Mouse (Mus musculus) forebrain, embryonic 12.5 days (tissue): ENCODE data around the gene Cxcr3. TPM values are rescaled to one million over a fixed set of nuclear protein-coding genes. Genes with fewer than 3 reads are reported as not detected.
A peak's percentile ranks its signal among the peaks of the same experiment; 100 is the strongest.

Experiments used
- ATAC-seq: fragments of 200-750 bp; cut with Nextera tagmentation; 2 replicates; pipeline ENCODE4 v1.8.0; 2017; ENCODE audit warnings: moderate TSS enrichment; ENCODE audit not compliant: low FRiP score
- H3K27ac ChIP-seq: fragments of 300-500 bp; sonication (generic); 2 replicates; pipeline ENCODE4 v1.5.1; 2016; ENCODE audit warnings: mild to moderate bottlenecking
- H3K27me3 ChIP-seq: fragments of 300-500 bp; sonication (generic); 2 replicates; pipeline ENCODE4 v1.6.1; 2016; ENCODE audit warnings: mild to moderate bottlenecking
- H3K36me3 ChIP-seq: fragments of 300-500 bp; sonication (generic); replicated peaks from 2 replicates; pipeline ENCODE4 v1.6.1; 2016; ENCODE audit warnings: mild to moderate bottlenecking
- H3K4me1 ChIP-seq: fragments of 300-500 bp; sonication (generic); 2 replicates; pipeline ENCODE4 v1.6.1; 2016
- H3K4me2 ChIP-seq: fragments of 300-500 bp; sonication (generic); 2 replicates; pipeline ENCODE4 v1.6.1; 2016; ENCODE audit warnings: mild to moderate bottlenecking, moderate library complexity
- H3K4me3 ChIP-seq: fragments of 300-500 bp; sonication (generic); replicated peaks from 2 replicates; pipeline ENCODE4 v1.5.1; 2016; ENCODE audit warnings: mild to moderate bottlenecking
- H3K9ac ChIP-seq: fragments of 300-500 bp; sonication (generic); 2 replicates; pipeline ENCODE4 v1.6.1; 2016; ENCODE audit warnings: mild to moderate bottlenecking
- H3K9me3 ChIP-seq: fragments of 300-500 bp; sonication (generic); 2 replicates; pipeline ENCODE4 v1.6.1; 2016
- WGBS: fragments of 180-500 bp; shearing (Covaris S2); methylation state at CpG from one replicate; pipeline ENCODE4 v1.1.7; 2016; 5-methylcytosine and 5-hydroxymethylcytosine counted together
- polyA plus RNA-seq: library from polyadenylated mRNA; unstranded; fragments of >200 nt; fragmentation: Nextera tagmentation; extraction: Ambion mirVana; gene quantifications from 2 replicates; pipeline ENCODE4 v1.2.1, GENCODE M21; 2016

The Cxcr3 gene
- polyA plus RNA-seq, result 0.10 TPM in 1 of 2 replicates, not detected in the other

DNA sequence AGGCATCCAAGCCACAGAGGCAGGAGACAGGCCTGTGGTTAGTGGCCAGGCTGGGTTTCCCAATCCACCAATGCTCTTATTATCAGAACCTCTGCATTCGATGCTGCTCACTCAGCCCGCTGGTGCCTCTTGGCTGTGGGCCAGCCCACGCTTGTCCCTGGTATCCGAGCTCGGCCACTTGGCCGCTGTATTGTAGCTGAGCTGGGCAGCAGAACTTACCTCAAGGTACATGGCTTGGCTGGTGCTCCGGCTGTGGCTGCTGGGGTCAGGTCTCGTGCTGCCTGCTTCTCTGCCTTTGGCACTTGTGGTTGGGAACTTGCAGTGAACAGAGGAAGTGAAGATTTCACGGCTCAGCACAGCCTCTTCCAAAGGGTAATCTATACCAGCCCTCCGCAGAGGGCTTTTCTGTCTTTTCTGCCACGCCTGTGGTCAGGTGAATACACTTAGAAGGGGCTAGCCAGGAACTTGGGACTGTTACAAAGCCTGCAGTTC, at the start of gene Cxcr3:
Gene Cxcr3 (minus strand): TSS at position 442 of the 492 bp plus-strand sequence.
- 64% methylated on average over 11 of the region's 11 CpGs for WGBS
- H3K27me3 ChIP-seq, result peaks cover 59% of the 10 kb centered on the region
- ATAC-seq, result no peak

DNA sequence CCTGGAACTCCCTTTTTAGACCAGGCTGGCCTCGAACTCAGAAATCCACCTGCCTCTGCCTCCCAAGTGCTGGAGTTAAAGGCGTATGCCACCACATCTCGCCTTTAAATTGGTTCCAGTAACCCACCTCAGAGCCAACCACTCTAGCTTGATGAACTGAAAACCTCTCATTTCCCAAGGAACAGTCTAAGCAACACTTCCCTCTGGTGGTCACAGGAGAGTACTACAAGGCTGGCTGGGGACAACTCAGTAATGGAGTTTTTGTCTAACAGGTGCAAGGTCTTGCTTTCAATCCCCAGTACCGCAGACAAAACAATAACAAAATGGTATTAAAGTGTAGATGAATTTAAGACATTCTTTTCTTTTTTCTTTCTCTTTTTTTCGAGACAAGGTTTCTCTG, 38.0 kb upstream of the Cxcr3 start:
- 40% methylated on average over 5 of the region's 5 CpGs for whole genome bisulfite sequencing
- H3K4me1 ChIP-seq, result no peaks in the 10 kb centered on the region
- H3K4me3 ChIP-seq, result no peak overlapping the region
- no peaks in the 10 kb centered on the region for H3K9me3 ChIP-seq
- H3K4me2 ChIP-seq, result no peak overlapping the region
- H3K9ac ChIP-seq, result no peak overlapping the region
- no peaks in the 10 kb centered on the region for H3K36me3 ChIP-seq
- no peak overlapping the region for H3K27ac ChIP-seq
- peaks cover 36% of the 10 kb centered on the region; the same call in 1 of the 2 replicates for H3K27me3 ChIP-seq
- ATAC-seq, result no peak

More for the DNA sequence above, at the start of gene Cxcr3:
- Histone ChIP-seq H3K27ac (no peak within 1 kb of the TSS), H3K36me3 (no peaks in the 10 kb centered on the region), H3K9ac (no peak within 1 kb of the TSS), H3K4me3 (no peak within 1 kb of the TSS), H3K9me3 (no peaks in the 10 kb centered on the region), H3K4me1 (no peaks in the 10 kb centered on the region), H3K4me2 (no peak within 1 kb of the TSS)

DNA sequence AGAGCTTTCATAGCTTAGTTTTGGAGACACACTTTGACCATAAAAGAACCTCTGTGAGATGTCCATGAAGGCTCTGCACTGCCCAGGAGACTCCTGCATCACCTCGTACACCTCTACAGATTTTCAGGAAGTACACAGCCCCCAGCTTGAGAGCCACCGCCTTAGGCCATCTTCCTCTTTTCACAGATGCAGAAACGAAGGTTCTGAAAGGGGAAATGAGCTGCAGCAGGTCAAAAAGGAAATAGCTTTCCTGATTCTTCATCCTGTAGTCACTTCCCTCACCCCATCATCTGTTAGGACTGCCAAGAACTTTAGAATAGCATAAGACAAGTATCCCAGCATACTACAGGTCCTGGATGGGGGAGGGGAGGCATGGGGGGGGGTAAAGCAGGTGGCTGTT, 36.2 kb upstream of the Cxcr3 start:
- no peak overlapping the region for H3K27ac ChIP-seq
- no peaks in the 10 kb centered on the region for H3K4me1 ChIP-seq
- no peak overlapping the region for H3K9ac ChIP-seq
- no peak overlapping the region for H3K4me3 ChIP-seq
- peaks cover 38% of the 10 kb centered on the region; the same call in 1 of the 2 replicates for H3K27me3 ChIP-seq
- no peak for ATAC-seq
- 66% methylated on average over 3 of the region's 3 CpGs for WGBS
- H3K9me3 ChIP-seq, result no peaks in the 10 kb centered on the region
- no peak overlapping the region for H3K4me2 ChIP-seq
- H3K36me3 ChIP-seq, result no peaks in the 10 kb centered on the region

DNA sequence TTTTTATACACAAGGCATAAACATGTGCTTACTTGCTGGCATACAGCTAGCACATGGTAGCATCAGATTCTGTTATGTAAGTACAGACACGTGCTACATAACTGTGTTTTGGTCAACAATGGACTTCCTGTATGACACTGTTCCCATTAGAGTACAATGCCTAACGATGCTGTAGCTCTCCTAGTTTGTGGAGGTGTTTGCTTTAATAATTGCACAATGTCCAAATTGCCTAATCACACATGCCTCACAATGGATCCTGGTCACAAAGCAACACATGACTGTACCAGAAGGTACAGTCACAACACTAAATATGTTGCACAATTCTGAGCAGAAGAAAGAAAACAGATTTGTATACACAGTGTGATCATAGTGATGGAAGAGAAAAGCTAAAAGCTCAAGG, 35.4 kb upstream of the Cxcr3 start:
- H3K4me1 ChIP-seq, result no peaks in the 10 kb centered on the region
- WGBS, result 61% methylated on average over 2 of the region's 2 CpGs
- H3K4me2 ChIP-seq, result no peak overlapping the region
- H3K36me3 ChIP-seq, result no peaks in the 10 kb centered on the region
- no peak overlapping the region for H3K27ac ChIP-seq
- H3K4me3 ChIP-seq, result no peak overlapping the region
- H3K9me3 ChIP-seq, result no peaks in the 10 kb centered on the region
- no peak overlapping the region for H3K9ac ChIP-seq
- no peak for ATAC-seq
- H3K27me3 ChIP-seq, result peaks cover 34% of the 10 kb centered on the region; the same call in 1 of the 2 replicates

DNA sequence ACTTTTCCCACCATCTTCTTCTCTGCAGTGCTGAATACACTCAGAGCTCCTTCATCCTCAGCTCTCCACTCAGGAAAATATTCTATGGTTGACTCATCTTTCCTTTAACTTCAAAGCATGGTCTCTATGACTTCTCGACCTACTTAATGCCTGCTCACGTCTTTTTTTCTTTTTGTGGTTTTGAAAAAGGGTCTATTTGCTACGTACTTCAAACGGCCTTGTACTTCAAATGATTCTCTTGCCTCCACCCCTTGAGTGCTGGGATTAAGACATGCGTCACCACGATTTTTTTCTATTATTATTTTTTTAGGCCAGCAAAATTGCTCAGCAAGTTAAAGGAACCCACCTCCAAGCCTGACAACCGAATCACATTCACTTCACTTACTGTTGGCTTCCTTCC, 33.2 kb upstream of the Cxcr3 start:
- Histone ChIP-seq H3K27ac (no peak overlapping the region), H3K4me2 (no peak overlapping the region), H3K4me3 (no peak overlapping the region), H3K4me1 (no peaks in the 10 kb centered on the region), H3K9ac (no peak overlapping the region), H3K27me3 (peaks cover 36% of the 10 kb centered on the region; the same call in 1 of the 2 replicates), H3K9me3 (no peaks in the 10 kb centered on the region), H3K36me3 (no peaks in the 10 kb centered on the region)
- ATAC-seq, result no peak
- 72% methylated on average over 7 of the region's 7 CpGs for WGBS

DNA sequence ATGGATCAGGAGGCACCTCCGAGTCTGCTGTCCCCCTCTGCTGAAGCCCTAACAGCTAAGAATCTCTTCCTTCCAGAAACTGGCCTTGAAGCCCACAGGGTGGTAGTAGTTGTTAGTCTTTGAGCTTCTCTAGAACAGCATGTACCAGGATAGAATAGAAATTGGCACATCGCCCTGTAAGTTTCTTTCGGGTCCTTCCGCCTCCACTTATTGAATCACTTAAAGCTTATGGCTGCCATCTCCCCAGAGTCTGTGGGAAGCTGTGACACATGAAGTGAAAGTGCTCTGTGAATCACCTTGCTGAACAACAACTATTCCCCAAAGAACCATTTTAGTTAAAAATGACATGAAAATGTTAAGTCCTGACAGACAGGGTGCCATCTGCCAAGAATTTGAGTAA, 31.0 kb upstream of the Cxcr3 start:
- Histone ChIP-seq H3K27ac (no peak overlapping the region), H3K4me2 (no peak overlapping the region), H3K27me3 (peaks cover 38% of the 10 kb centered on the region), H3K9ac (no peak overlapping the region), H3K4me1 (no peaks in the 10 kb centered on the region), H3K4me3 (no peak overlapping the region), H3K36me3 (no peaks in the 10 kb centered on the region), H3K9me3 (no peaks in the 10 kb centered on the region)
- no peak for ATAC-seq
- 83% methylated on average over 4 of the region's 4 CpGs for WGBS

DNA sequence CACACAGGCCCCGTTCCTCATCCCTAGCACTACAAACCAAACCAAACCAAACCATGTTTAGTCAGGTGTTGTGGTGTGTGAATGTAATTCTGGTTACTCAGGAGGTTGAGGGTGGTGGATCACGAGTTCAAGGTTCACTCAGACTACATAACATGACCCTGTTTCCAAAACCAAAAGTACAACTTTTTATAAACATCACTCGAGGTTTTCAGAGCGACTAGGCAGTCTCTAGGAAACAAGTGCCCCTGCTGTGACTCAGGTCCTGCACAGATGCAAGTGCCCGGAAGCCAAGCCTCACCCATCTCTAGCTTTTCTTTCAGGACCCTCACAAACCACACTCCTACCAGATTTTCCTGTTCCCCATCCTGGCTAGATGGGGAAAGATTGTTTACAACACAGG, 30.6 kb upstream of the Cxcr3 start:
- no peak overlapping the region for H3K4me3 ChIP-seq
- no peaks in the 10 kb centered on the region for H3K9me3 ChIP-seq
- no peak overlapping the region for H3K27ac ChIP-seq
- peaks cover 43% of the 10 kb centered on the region for H3K27me3 ChIP-seq
- H3K4me1 ChIP-seq, result no peaks in the 10 kb centered on the region
- WGBS, result 76% methylated on average over 5 of the region's 5 CpGs
- ATAC-seq, result no peak
- H3K36me3 ChIP-seq, result no peaks in the 10 kb centered on the region
- H3K9ac ChIP-seq, result no peak overlapping the region
- H3K4me2 ChIP-seq, result no peak overlapping the region

DNA sequence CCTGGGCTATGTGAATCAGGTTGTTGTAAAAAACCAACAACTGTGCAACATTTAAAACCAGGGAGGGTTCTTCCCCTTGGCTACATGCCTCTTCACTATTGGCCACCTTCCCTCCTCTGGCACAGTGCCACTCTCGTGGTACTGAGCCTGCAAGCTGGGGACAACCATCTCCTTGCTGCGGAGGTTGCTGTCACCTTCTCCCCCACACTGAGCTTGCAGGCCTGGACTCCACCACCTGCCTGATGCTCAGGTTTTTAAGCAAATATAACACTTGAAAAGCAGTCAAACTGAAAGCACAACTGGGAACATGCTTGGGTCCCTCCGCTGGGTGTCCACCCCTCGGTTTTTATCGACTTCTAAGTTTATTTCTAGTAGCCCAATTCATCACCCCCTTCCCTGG, 20.4 kb upstream of the Cxcr3 start:
- Histone ChIP-seq H3K27ac (no peak overlapping the region), H3K36me3 (no peaks in the 10 kb centered on the region), H3K4me1 (no peaks in the 10 kb centered on the region), H3K4me2 (no peak overlapping the region), H3K27me3 (peaks cover 47% of the 10 kb centered on the region), H3K9me3 (no peaks in the 10 kb centered on the region), H3K4me3 (no peak overlapping the region), H3K9ac (no peak overlapping the region)
- WGBS, result 71% methylated on average over 5 of the region's 5 CpGs
- no peak for ATAC-seq

DNA sequence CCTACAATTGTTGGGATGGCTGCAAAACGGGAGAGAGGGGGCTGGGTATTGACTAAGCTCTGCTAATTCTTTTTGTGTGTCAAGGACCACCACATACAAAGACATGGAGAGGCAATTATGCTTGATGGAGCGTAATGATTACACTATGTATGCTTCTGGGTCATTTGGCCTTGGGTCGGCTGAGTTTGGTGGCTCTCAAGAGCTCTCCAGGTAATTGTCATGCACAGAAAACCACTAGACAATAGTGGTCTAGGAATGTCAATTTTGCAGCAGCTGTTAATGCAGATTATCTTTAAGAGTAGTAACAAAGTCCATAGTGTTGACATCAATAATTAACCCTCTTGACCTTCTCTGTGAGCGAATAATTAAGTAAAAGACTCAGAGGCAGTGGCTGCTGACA, 16.1 kb upstream of the Cxcr3 start:
- no peak overlapping the region for H3K27ac ChIP-seq
- H3K27me3 ChIP-seq, result peaks cover 50% of the 10 kb centered on the region

DNA sequence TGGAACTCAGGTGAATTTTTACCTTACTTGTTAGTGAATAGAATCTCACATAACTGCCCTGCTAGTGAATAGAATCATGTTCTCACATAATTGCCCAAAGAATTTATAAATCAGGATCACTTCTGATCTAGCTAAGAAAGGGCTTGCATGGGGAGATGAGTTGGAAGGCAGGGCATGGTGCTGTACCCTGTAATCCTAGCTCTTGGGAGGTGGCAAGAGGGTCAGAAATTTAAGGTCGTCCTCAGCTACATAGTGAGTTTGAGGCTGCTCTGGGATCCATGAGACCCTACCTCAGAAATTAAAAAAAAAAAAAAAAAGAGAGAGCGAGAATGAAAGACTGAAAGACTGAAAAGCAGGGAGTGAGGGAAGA, 7.0 kb upstream of the Cxcr3 start:
- Histone ChIP-seq H3K9me3 (no peaks in the 10 kb centered on the region), H3K4me3 (no peak overlapping the region), H3K4me1 (peaks cover 4% of the 10 kb centered on the region), H3K4me2 (no peak overlapping the region), H3K9ac (no peak overlapping the region), H3K27ac (no peak overlapping the region), H3K36me3 (no peaks in the 10 kb centered on the region), H3K27me3 (peaks cover 48% of the 10 kb centered on the region)
- ATAC-seq, result no peak
- 60% methylated on average over 2 of the region's 2 CpGs for WGBS

More for the DNA sequence above, 16.1 kb upstream of the Cxcr3 start:
- Histone ChIP-seq H3K9me3 (no peaks in the 10 kb centered on the region), H3K4me1 (no peaks in the 10 kb centered on the region), H3K4me3 (no peak overlapping the region), H3K4me2 (no peak overlapping the region), H3K9ac (no peak overlapping the region), H3K36me3 (no peaks in the 10 kb centered on the region)
- ATAC-seq, result peak; percentile 68
- 31% methylated on average over 4 of the region's 4 CpGs for WGBS

DNA sequence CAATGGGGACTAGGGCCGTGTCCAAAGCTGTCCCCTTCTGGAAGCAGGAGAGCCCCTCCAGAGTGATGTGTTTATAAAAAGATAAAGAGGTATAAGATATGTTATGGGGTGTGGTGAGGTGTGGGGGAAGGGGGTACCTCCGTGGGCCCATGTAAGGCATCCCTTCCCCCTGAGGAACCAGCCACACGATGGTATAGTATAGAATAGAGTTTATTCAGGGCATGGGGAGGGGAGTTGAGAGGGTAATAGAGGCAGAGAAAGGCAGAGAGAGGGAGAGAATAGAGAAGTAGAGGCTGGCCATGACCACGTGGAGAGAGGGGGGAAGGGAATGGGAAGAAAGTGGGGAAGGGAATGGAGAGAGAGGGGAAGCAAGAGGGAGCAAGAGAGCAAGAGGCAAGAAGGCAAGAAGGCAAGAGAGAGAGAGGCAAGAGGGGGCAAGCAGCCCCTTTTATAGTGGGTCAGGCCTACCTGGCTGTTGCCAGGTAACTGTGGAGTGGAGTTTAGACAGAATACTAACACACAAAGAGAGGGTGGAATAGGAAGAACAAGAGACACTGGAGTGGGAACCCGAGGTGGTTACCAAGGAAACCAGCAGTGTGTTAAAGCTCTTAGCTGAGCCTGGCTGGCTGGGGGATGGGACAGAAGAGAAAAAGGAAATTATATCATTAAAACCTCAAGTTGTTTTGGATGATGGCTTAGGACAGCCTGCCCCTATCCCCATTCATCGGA, 6.4 kb upstream of the Cxcr3 start:
- ATAC-seq, result peak; percentile 77; the same call in 1 of the 2 replicates
- H3K27me3 ChIP-seq, result peaks cover 52% of the 10 kb centered on the region
- no peaks in the 10 kb centered on the region for H3K9me3 ChIP-seq
- 36% methylated on average over 6 of the region's 6 CpGs for WGBS
- peak overlapping the region; percentile 50; the same call in 1 of the 2 replicates for H3K27ac ChIP-seq
- no peak overlapping the region for H3K9ac ChIP-seq
- H3K36me3 ChIP-seq, result no peaks in the 10 kb centered on the region
- peaks cover 4% of the 10 kb centered on the region for H3K4me1 ChIP-seq
- H3K4me2 ChIP-seq, result no peak overlapping the region
- no peak overlapping the region for H3K4me3 ChIP-seq

DNA sequence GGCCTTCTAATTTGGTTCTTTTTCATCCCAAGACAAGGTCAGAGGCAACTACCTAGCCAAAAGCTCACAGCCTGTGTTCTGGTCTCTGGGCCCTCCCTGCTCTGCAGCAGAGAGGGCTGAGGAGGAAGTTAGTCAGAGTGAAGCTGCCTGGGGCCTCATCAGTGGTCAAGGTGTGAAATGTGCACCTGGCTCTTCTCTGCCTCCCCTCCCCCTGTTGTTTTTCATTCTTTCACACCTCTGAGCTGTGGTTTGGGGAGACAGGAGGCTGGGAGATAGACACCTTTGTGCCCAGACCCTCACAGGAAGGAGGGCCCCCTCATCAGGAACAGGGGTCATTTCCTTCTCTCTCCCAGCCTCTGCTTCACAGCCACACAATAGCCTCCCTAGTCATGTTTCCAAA, 3.1 kb upstream of the Cxcr3 start:
- Histone ChIP-seq H3K9ac (no peak overlapping the region), H3K4me3 (no peak overlapping the region), H3K27ac (no peak overlapping the region), H3K9me3 (no peaks in the 10 kb centered on the region), H3K36me3 (no peaks in the 10 kb centered on the region), H3K27me3 (peaks cover 65% of the 10 kb centered on the region), H3K4me2 (no peak overlapping the region), H3K4me1 (peaks cover 4% of the 10 kb centered on the region)
- no peak for ATAC-seq

DNA sequence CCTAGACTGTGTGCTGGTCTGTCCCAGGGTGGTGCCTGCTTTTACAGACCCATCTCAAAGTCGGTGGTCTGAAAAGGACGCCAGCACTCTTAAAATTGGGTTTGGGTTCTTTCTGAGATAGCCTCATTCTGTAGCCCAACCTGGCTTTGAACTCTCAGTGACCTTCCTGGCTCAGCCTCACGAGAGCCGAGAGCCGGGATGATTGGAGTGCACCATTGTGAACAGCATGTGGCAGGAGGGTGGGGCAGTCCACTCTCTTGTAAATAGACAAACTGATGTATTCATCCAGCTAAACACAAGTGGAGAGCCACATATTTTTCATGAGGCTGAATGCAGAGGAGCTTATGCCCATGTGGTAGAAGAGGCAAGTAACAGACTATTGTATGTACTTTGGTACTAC, 912 bp upstream of the Cxcr3 start:
- Histone ChIP-seq H3K4me3 (no peak overlapping the region), H3K27ac (no peak overlapping the region), H3K9ac (no peak overlapping the region), H3K4me1 (no peaks in the 10 kb centered on the region), H3K4me2 (no peak overlapping the region), H3K27me3 (peaks cover 64% of the 10 kb centered on the region), H3K36me3 (no peaks in the 10 kb centered on the region), H3K9me3 (no peaks in the 10 kb centered on the region)
- WGBS, result 54% methylated on average over 5 of the region's 5 CpGs
- no peak for ATAC-seq
